Mouse (Mus musculus) liver, embryonic 14.5 days (tissue): Measurements from ENCODE around the gene Grsf1. TPM values are rescaled to one million over a fixed set of nuclear protein-coding genes. Genes with fewer than 3 reads are reported as not detected.

Source experiments
- ATAC-seq: fragments of 200-750 bp; cut with Nextera tagmentation; 2 replicates; pipeline ENCODE4 v1.8.0; 2017; ENCODE audit warnings: moderate number of reproducible peaks, mild to moderate bottlenecking, moderate library complexity; ENCODE audit not compliant: insufficient read depth
- DNase-seq, 3 experiments: peaks; one replicate each; pipeline ENCODE4 v3.0.0-alpha.2; 2012 to 2013; ENCODE audit warnings: low read depth in 3 of 3, low spot score in 3 of 3
- H3K27ac ChIP-seq: fragments of 300-500 bp; sonication (generic); 2 replicates; pipeline ENCODE4 v1.5.1; 2014; ENCODE audit warnings: moderate library complexity, mild to moderate bottlenecking, control low read depth, inconsistent platforms
- H3K27me3 ChIP-seq: fragments of 300-500 bp; sonication (generic); 2 replicates; pipeline ENCODE4 v1.6.1; 2014; ENCODE audit warnings: mild to moderate bottlenecking, low read length, moderate library complexity; ENCODE audit not compliant: control insufficient read depth, insufficient read depth
- H3K36me3 ChIP-seq: fragments of 300-500 bp; sonication (generic); replicated peaks from 2 replicates; pipeline ENCODE4 v1.6.1; 2014; ENCODE audit warnings: low read depth; ENCODE audit not compliant: control insufficient read depth, insufficient read depth
- H3K4me1 ChIP-seq, 2 experiments: fragments of 200-500 bp in 1 of 2; fragments of 300-500 bp in 1 of 2; sonication (generic) in 1 of 2; replicated peaks; 2 replicates each; pipeline ENCODE4 v1.6.1; 2012 to 2014; ENCODE audit warnings: antibody characterized with exemption in 1 of 2, inconsistent platforms in 1 of 2, low read length in 1 of 2; ENCODE audit not compliant: control insufficient read depth in 2 of 2, insufficient read depth in 2 of 2
- H3K4me2 ChIP-seq: fragments of 300-500 bp; sonication (generic); 2 replicates; pipeline ENCODE4 v1.6.1; 2014; ENCODE audit warnings: low read depth, mild to moderate bottlenecking, control low read depth, moderate library complexity
- H3K4me3 ChIP-seq, 2 experiments: fragments of 200-500 bp in 1 of 2; fragments of 300-500 bp in 1 of 2; sonication (generic) in 1 of 2; 2 replicates each; pipeline ENCODE4 v1.5.1; 2012 to 2014; ENCODE audit warnings: low read depth in 2 of 2, low read length in 2 of 2, mild to moderate bottlenecking in 2 of 2, control low read depth in 1 of 2, inconsistent platforms in 1 of 2, moderate library complexity in 1 of 2; ENCODE audit not compliant: insufficient read depth in 1 of 2
- H3K9ac ChIP-seq: fragments of 300-500 bp; sonication (generic); replicated peaks from 2 replicates; pipeline ENCODE4 v1.6.1; 2014; ENCODE audit warnings: mild to moderate bottlenecking, control low read depth, moderate library complexity
- H3K9me3 ChIP-seq: fragments of 300-500 bp; sonication (generic); 2 replicates; pipeline ENCODE4 v1.6.1; 2016; ENCODE audit warnings: low read length, mixed read lengths; ENCODE audit not compliant: control insufficient read depth
- CTCF ChIP-seq: IDR thresholded peaks from 2 replicates; pipeline ENCODE4 v1.5.1; 2016; ENCODE audit warnings: antibody characterized with exemption, low read depth, control low read depth
- EP300 ChIP-seq: IDR thresholded peaks from 2 replicates; pipeline ENCODE4 v1.6.1; 2016; ENCODE audit warnings: antibody characterized with exemption, low read depth
- WGBS: fragments of 180-500 bp; shearing (Covaris S2); extraction: QIAGEN DNeasy Blood & Tissue Kit; methylation state at CpG from one replicate; pipeline ENCODE4 v1.1.7; 2014; ENCODE audit not compliant: insufficient replicate concordance; 5-methylcytosine and 5-hydroxymethylcytosine counted together
- polyA plus RNA-seq, 2 experiments: library from polyadenylated mRNA; depleted of rRNA in 1 of 2; stranded (reverse) in 1 of 2; unstranded in 1 of 2; fragments of >200 nt; fragmentation: Nextera tagmentation in 1 of 2; extraction: Ambion mirVana in 1 of 2; gene quantifications; 2 replicates each; pipeline versions ENCODE4 v1.2.1 to v1.2.3; 2012 to 2014

Grsf1 gene
- polyA plus RNA-seq, 2 experiments, result 20.3 to 27.5 TPM

DNA sequence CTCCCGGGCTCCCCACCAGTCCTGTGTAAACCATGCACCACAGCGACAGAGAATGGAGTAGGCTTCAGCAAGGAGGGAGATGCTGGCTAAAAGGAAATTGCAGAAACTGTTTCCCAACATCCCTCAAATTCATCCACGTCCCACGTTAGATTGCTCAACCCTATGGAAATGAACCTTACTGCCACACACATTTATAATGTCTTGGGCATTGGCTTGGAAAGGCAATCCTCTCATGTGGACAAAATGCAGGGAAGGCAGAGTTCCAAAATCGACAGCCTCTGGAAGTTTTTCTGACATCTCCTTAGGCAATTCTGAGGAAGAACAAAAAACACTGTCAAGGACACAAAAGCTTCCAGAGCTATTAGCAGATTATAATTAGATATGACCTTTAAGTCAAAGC, 12.1 kb downstream of the Grsf1 start:
- no peak for DNase-seq
- H3K4me1 ChIP-seq, result no peaks in the 10 kb centered on the region
- WGBS, result 77% methylated on average over 5 of the region's 5 CpGs
- no peak for TF ChIP-seq CTCF
- TF ChIP-seq EP300, result no peak
- H3K36me3 ChIP-seq, result peaks cover 53% of the 10 kb centered on the region
- H3K27ac ChIP-seq, result no peak overlapping the region
- no peak overlapping the region for H3K4me2 ChIP-seq
- no peak overlapping the region for H3K4me3 ChIP-seq
- ATAC-seq, result no peak
- no peaks in the 10 kb centered on the region for H3K9me3 ChIP-seq
- no peaks in the 10 kb centered on the region for H3K27me3 ChIP-seq
- no peak overlapping the region for H3K9ac ChIP-seq

DNA sequence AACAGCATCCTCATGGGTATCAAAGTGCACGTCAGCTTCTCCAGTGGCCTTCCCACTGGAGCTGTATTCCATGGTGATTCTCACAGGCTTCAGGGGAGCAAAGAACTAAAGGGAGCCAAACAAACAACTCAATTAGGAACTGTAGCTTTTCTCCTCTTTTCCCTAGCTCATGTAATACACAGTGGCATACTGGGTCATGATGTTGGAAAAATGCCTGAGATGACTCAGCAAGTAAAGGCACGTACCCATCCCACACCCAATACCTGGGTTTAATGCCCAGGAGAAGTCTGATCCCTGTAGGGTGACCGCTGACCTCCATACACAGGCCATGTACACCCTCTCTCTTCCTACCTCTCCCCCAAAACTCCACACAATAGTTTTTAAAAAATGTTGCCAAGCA, 12.8 kb downstream of the Grsf1 start:
- TF ChIP-seq CTCF (no peak), EP300 (no peak)
- no peak overlapping the region for H3K27ac ChIP-seq
- ATAC-seq (no peak), DNase-seq (no peak)
- no peak overlapping the region for H3K4me2 ChIP-seq
- H3K9me3 ChIP-seq, result no peaks in the 10 kb centered on the region
- 79% methylated on average over 3 of the region's 3 CpGs for WGBS
- H3K27me3 ChIP-seq, result no peaks in the 10 kb centered on the region
- no peak overlapping the region for H3K9ac ChIP-seq
- no peaks in the 10 kb centered on the region for H3K4me1 ChIP-seq
- H3K4me3 ChIP-seq, result no peak overlapping the region
- H3K36me3 ChIP-seq, result peaks cover 57% of the 10 kb centered on the region

- no peaks in the 10 kb centered on the region for H3K9me3 ChIP-seq
- 91% methylated on average over 1 of the region's 1 CpGs for WGBS
- no peak for ATAC-seq
Observed at GRCm38 (mm10) chr5:88657868-88658267, 18.1 kb downstream of the Grsf1 start.

GRCm38 (mm10) chr5:88652589-88652988, 23.4 kb downstream of the Grsf1 start:
- TF ChIP-seq EP300 (no peak), CTCF (no peak)
- no peak overlapping the region for H3K27ac ChIP-seq
- 75% methylated on average over 5 of the region's 5 CpGs for whole genome bisulfite sequencing
- no peak overlapping the region for H3K9ac ChIP-seq
- H3K27me3 ChIP-seq, result no peaks in the 10 kb centered on the region
- ATAC-seq (no peak), DNase-seq (no peak)
- H3K9me3 ChIP-seq, result no peaks in the 10 kb centered on the region
- H3K4me3 ChIP-seq, result no peak overlapping the region
- no peak overlapping the region for H3K4me2 ChIP-seq
- H3K4me1 ChIP-seq, result peaks cover 0 to 14% of the 10 kb centered on the region in 2 experiments; a peak in 3 of 4 replicates
- peaks cover 2% of the 10 kb centered on the region; the same call in 1 of the 2 replicates for H3K36me3 ChIP-seq

More at GRCm38 (mm10) chr5:88657868-88658267, 18.1 kb downstream of the Grsf1 start:
- Histone ChIP-seq H3K4me3 (no peak overlapping the region), H3K27ac (no peak overlapping the region), H3K27me3 (no peaks in the 10 kb centered on the region), H3K36me3 (peaks cover 29% of the 10 kb centered on the region), H3K4me2 (no peak overlapping the region), H3K4me1 (no peaks in the 10 kb centered on the region), H3K9ac (no peak overlapping the region)
- TF ChIP-seq EP300 (no peak), CTCF (no peak)
- DNase-seq, result no peak

DNA sequence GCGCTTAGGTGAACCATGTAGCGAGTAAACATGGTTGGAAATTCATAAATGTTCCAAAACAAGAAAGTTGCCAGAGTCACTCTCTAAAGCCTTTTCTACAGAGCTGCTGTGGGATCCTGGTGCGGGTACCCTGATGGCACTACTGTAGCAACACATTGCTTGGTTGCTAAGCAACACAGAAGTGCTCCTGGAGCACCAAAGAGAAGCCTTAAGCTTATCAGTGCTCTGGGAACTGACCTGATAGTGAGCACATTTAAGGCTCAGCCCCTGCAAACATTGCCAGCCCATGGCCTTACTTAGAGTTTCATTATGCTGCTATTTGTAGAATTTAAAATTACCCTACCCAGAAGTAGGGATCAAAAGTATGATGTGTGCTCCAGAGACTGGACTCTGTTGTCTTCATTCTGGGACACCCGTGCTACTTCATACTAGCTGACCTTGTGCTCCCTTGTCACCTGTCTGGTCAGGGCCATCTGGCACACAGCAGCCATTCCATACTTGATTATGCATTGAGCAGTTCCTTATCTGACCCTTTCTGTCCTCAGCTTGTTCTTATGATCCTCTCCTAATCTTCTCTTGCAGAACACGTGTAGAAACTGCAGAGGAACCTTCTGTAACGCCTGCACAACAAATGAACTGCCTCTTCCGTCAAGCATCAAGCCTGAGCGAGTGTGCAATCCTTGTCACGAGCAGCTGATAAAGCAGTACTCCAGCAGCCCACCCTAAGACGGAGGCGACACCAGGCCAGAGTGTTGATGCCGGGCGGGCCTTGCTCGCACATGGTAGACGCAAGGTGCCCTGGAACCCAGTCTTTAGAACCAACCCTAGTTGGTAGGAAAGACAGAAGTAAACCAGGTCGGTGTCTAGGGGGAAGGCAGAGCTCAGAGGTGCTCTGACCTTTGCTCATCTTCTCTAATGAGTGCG, 26.5 kb downstream of the Grsf1 start:
- Histone ChIP-seq H3K27me3 (no peaks in the 10 kb centered on the region), H3K9ac (no peak overlapping the region), H3K4me2 (no peak overlapping the region), H3K4me3 (no peak overlapping the region), H3K4me1 (peaks cover 0 to 14% of the 10 kb centered on the region in 2 experiments; a peak in 3 of 4 replicates), H3K27ac (no peak overlapping the region), H3K9me3 (no peaks in the 10 kb centered on the region), H3K36me3 (peaks cover 2% of the 10 kb centered on the region; the same call in 1 of the 2 replicates)
- no peak for TF ChIP-seq CTCF
- TF ChIP-seq EP300, result peak; percentile 76
- DNase-seq (peak; percentile 20 to 38 (median 37)), ATAC-seq (peak; percentile 87)
- 41% methylated on average over 17 of the region's 17 CpGs for WGBS
